Mouse (Mus musculus): ENCODE results near the gene Zdhhc25. TPM values are rescaled to one million over a fixed set of nuclear protein-coding genes. Genes with fewer than 3 reads are reported as not detected.

The Zdhhc25 gene
- polyA plus RNA-seq, 1 experiment from 2014 or later, result not detected

GRCm38 (mm10) chr15:88602496-88602895, 2.4 kb downstream of the Zdhhc25 start:
- Histone ChIP-seq H3K9ac (ENCODE audit: low read depth, low read length) (no peak overlapping the region), H3K27ac (ENCODE audit: low read depth, low read length) (no peak overlapping the region), H3K27me3 (ENCODE audit: control insufficient read depth, insufficient read depth, low read length) (no peaks in the 10 kb centered on the region), H3K4me1 (ENCODE audit: control insufficient read depth, insufficient read depth, low read length) (no peaks in the 10 kb centered on the region), H3K4me2 (no peak overlapping the region), H3K36me3 (ENCODE audit: control insufficient read depth, insufficient read depth, low read length) (no peaks in the 10 kb centered on the region), H3K4me3 (ENCODE audit: low read depth, low read length) (no peak overlapping the region), H3K9me3 (replicated peaks; ENCODE audit: control insufficient read depth, low read length) (no peaks in the 10 kb centered on the region)
- WGBS (ENCODE audit: insufficient replicate concordance), result 83% methylated on average over 3 of the region's 3 CpGs
- no peak for ATAC-seq (replicated peaks; ENCODE audit: insufficient number of reproducible peaks, low FRiP score, low TSS enrichment)

- H3K9ac ChIP-seq (ENCODE audit: low read depth, low read length), result no peak overlapping the region
- no peak for ATAC-seq (replicated peaks; ENCODE audit: insufficient number of reproducible peaks, low FRiP score, low TSS enrichment)
These were observed 3.1 kb downstream of the Zdhhc25 start for GRCm38 (mm10) chr15:88603091-88603732.

GRCm38 (mm10) chr15:88603733-88604119, 3.6 kb downstream of the Zdhhc25 start:
- H3K4me1 ChIP-seq (ENCODE audit: control insufficient read depth, insufficient read depth, low read length), result no peaks in the 10 kb centered on the region
- H3K4me2 ChIP-seq, result no peak overlapping the region
- H3K9ac ChIP-seq (ENCODE audit: low read depth, low read length), result no peak overlapping the region
- ATAC-seq (replicated peaks; ENCODE audit: insufficient number of reproducible peaks, low FRiP score, low TSS enrichment), result no peak
- H3K36me3 ChIP-seq (ENCODE audit: control insufficient read depth, insufficient read depth, low read length), result no peaks in the 10 kb centered on the region
- H3K9me3 ChIP-seq (replicated peaks; ENCODE audit: control insufficient read depth, low read length), result no peaks in the 10 kb centered on the region
- H3K27me3 ChIP-seq (ENCODE audit: control insufficient read depth, insufficient read depth, low read length), result no peaks in the 10 kb centered on the region
- H3K4me3 ChIP-seq (ENCODE audit: low read depth, low read length), result no peak overlapping the region
- 64% methylated on average over 1 of the region's 1 CpGs for WGBS (ENCODE audit: insufficient replicate concordance)
- H3K27ac ChIP-seq (ENCODE audit: low read depth, low read length), result no peak overlapping the region

More at GRCm38 (mm10) chr15:88603091-88603732, 3.1 kb downstream of the Zdhhc25 start:
- Histone ChIP-seq H3K9me3 (replicated peaks; ENCODE audit: control insufficient read depth, low read length) (no peaks in the 10 kb centered on the region), H3K4me3 (ENCODE audit: low read depth, low read length) (no peak overlapping the region), H3K27me3 (ENCODE audit: control insufficient read depth, insufficient read depth, low read length) (no peaks in the 10 kb centered on the region), H3K27ac (ENCODE audit: low read depth, low read length) (no peak overlapping the region), H3K36me3 (ENCODE audit: control insufficient read depth, insufficient read depth, low read length) (no peaks in the 10 kb centered on the region), H3K4me1 (ENCODE audit: control insufficient read depth, insufficient read depth, low read length) (no peaks in the 10 kb centered on the region), H3K4me2 (no peak overlapping the region)
- WGBS (ENCODE audit: insufficient replicate concordance), result 65% methylated on average over 9 of the region's 9 CpGs

- ATAC-seq (replicated peaks; ENCODE audit: insufficient number of reproducible peaks, low FRiP score, low TSS enrichment), result no peak
These were observed 4.7 kb downstream of the Zdhhc25 start for GRCm38 (mm10) chr15:88604669-88605414.

GRCm38 (mm10) chr15:88605415-88605785, 5.3 kb downstream of the Zdhhc25 start:
- no peaks in the 10 kb centered on the region for H3K9me3 ChIP-seq (replicated peaks; ENCODE audit: control insufficient read depth, low read length)
- 78% methylated on average over 5 of the region's 5 CpGs for WGBS (ENCODE audit: insufficient replicate concordance)
- no peak overlapping the region for H3K4me3 ChIP-seq (ENCODE audit: low read depth, low read length)
- H3K4me2 ChIP-seq, result no peak overlapping the region
- H3K36me3 ChIP-seq (ENCODE audit: control insufficient read depth, insufficient read depth, low read length), result no peaks in the 10 kb centered on the region
- no peak overlapping the region for H3K9ac ChIP-seq (ENCODE audit: low read depth, low read length)
- no peak for ATAC-seq (replicated peaks; ENCODE audit: insufficient number of reproducible peaks, low FRiP score, low TSS enrichment)
- H3K27me3 ChIP-seq (ENCODE audit: control insufficient read depth, insufficient read depth, low read length), result no peaks in the 10 kb centered on the region
- no peak overlapping the region for H3K27ac ChIP-seq (ENCODE audit: low read depth, low read length)
- no peaks in the 10 kb centered on the region for H3K4me1 ChIP-seq (ENCODE audit: control insufficient read depth, insufficient read depth, low read length)

More at GRCm38 (mm10) chr15:88604669-88605414, 4.7 kb downstream of the Zdhhc25 start:
- Histone ChIP-seq H3K27ac (ENCODE audit: low read depth, low read length) (no peak overlapping the region), H3K27me3 (ENCODE audit: control insufficient read depth, insufficient read depth, low read length) (no peaks in the 10 kb centered on the region), H3K9ac (ENCODE audit: low read depth, low read length) (no peak overlapping the region), H3K36me3 (ENCODE audit: control insufficient read depth, insufficient read depth, low read length) (no peaks in the 10 kb centered on the region), H3K4me1 (ENCODE audit: control insufficient read depth, insufficient read depth, low read length) (no peaks in the 10 kb centered on the region), H3K4me3 (ENCODE audit: low read depth, low read length) (no peak overlapping the region), H3K9me3 (replicated peaks; ENCODE audit: control insufficient read depth, low read length) (no peaks in the 10 kb centered on the region), H3K4me2 (no peak overlapping the region)
- WGBS (ENCODE audit: insufficient replicate concordance), result 78% methylated on average over 17 of the region's 17 CpGs

GRCm38 (mm10) chr15:88617125-88617524, 17.0 kb downstream of the Zdhhc25 start:
- H3K27ac ChIP-seq (ENCODE audit: low read depth, low read length), result no peak overlapping the region
- no peak for ATAC-seq (replicated peaks; ENCODE audit: insufficient number of reproducible peaks, low FRiP score, low TSS enrichment)
- H3K4me2 ChIP-seq, result no peak overlapping the region
- H3K9ac ChIP-seq (ENCODE audit: low read depth, low read length), result no peak overlapping the region
- H3K27me3 ChIP-seq (ENCODE audit: control insufficient read depth, insufficient read depth, low read length), result 0 out of 2 replicates have a peak, but pooled peaks cover 2% of the 10 kb centered on the region
- WGBS (ENCODE audit: insufficient replicate concordance), result 65% methylated on average over 16 of the region's 16 CpGs
- no peaks in the 10 kb centered on the region for H3K4me1 ChIP-seq (ENCODE audit: control insufficient read depth, insufficient read depth, low read length)
- no peaks in the 10 kb centered on the region for H3K9me3 ChIP-seq (replicated peaks; ENCODE audit: control insufficient read depth, low read length)
- no peak overlapping the region for H3K4me3 ChIP-seq (ENCODE audit: low read depth, low read length)
- H3K36me3 ChIP-seq (ENCODE audit: control insufficient read depth, insufficient read depth, low read length), result no peaks in the 10 kb centered on the region

GRCm38 (mm10) chr15:88618008-88618773, 18.1 kb downstream of the Zdhhc25 start:
- 64% methylated on average over 17 of the region's 17 CpGs for WGBS (ENCODE audit: insufficient replicate concordance)
- Histone ChIP-seq H3K27ac (ENCODE audit: low read depth, low read length) (no peak overlapping the region), H3K9ac (ENCODE audit: low read depth, low read length) (no peak overlapping the region), H3K4me3 (ENCODE audit: low read depth, low read length) (no peak overlapping the region), H3K4me2 (no peak overlapping the region), H3K36me3 (ENCODE audit: control insufficient read depth, insufficient read depth, low read length) (no peaks in the 10 kb centered on the region), H3K4me1 (ENCODE audit: control insufficient read depth, insufficient read depth, low read length) (no peaks in the 10 kb centered on the region), H3K27me3 (ENCODE audit: control insufficient read depth, insufficient read depth, low read length) (0 out of 2 replicates have a peak, but pooled peaks cover 2% of the 10 kb centered on the region), H3K9me3 (replicated peaks; ENCODE audit: control insufficient read depth, low read length) (no peaks in the 10 kb centered on the region)
- no peak for ATAC-seq (replicated peaks; ENCODE audit: insufficient number of reproducible peaks, low FRiP score, low TSS enrichment)

- Histone ChIP-seq H3K4me2 (no peak overlapping the region), H3K9me3 (replicated peaks; ENCODE audit: control insufficient read depth, low read length) (no peaks in the 10 kb centered on the region), H3K36me3 (ENCODE audit: control insufficient read depth, insufficient read depth, low read length) (no peaks in the 10 kb centered on the region), H3K27ac (ENCODE audit: low read depth, low read length) (no peak overlapping the region), H3K4me1 (ENCODE audit: control insufficient read depth, insufficient read depth, low read length) (no peaks in the 10 kb centered on the region), H3K27me3 (ENCODE audit: control insufficient read depth, insufficient read depth, low read length) (0 out of 2 replicates have a peak, but pooled peaks cover 2% of the 10 kb centered on the region), H3K4me3 (ENCODE audit: low read depth, low read length) (no peak overlapping the region), H3K9ac (ENCODE audit: low read depth, low read length) (no peak overlapping the region)
- WGBS (ENCODE audit: insufficient replicate concordance), result 75% methylated on average over 2 of the region's 2 CpGs
- ATAC-seq (replicated peaks; ENCODE audit: insufficient number of reproducible peaks, low FRiP score, low TSS enrichment), result no peak
These were observed 19.9 kb downstream of the Zdhhc25 start for GRCm38 (mm10) chr15:88620017-88620416.
